Mouse (Mus musculus) embryonic fibroblast, embryonic 13.5 days (primary cell): ENCODE measurements around the gene Rpl36.

Experiments used
- CTCF ChIP-seq: IDR thresholded peaks from 2 replicates; pipeline ENCODE4 v1.5.1; 2011; ENCODE audit warnings: mild to moderate bottlenecking, control low read depth, low read length, moderate library complexity, borderline replicate concordance; ENCODE audit not compliant: insufficient read depth
- POLR2A ChIP-seq: IDR thresholded peaks from 2 replicates; pipeline ENCODE4 v1.6.1; 2011; ENCODE audit warnings: low read depth, mild to moderate bottlenecking, control low read depth, low read length, moderate library complexity

- no peak for TF ChIP-seq CTCF
- TF ChIP-seq POLR2A: no peak
These were observed 29.5 kb upstream of the Rpl36 start for GRCm38 (mm10) chr17:56583611-56584256.
